Mouse (Mus musculus) ES-Bruce4 (cell line): Measurements from ENCODE around the gene Nek9. TPM values are rescaled to one million over a fixed set of nuclear protein-coding genes. Genes with fewer than 3 reads are reported as not detected.

Experiments used
- H3K27ac ChIP-seq: 2 replicates; pipeline ENCODE4 v1.5.1; 2012; ENCODE audit warnings: low read length, inconsistent platforms; ENCODE audit not compliant: insufficient read depth
- H3K27me3 ChIP-seq: 2 replicates; pipeline ENCODE4 v1.6.1; 2012; ENCODE audit warnings: mild to moderate bottlenecking, low read length, inconsistent platforms; ENCODE audit not compliant: control insufficient read depth, poor library complexity, insufficient read depth, severe bottlenecking
- H3K36me3 ChIP-seq: 2 replicates; pipeline ENCODE4 v1.6.1; 2012; ENCODE audit warnings: inconsistent platforms, mild to moderate bottlenecking, low read length, moderate library complexity; ENCODE audit not compliant: control insufficient read depth, poor library complexity, insufficient read depth, severe bottlenecking
- H3K4me1 ChIP-seq: one replicate; pipeline ENCODE4 v1.8.1; 2011; ENCODE audit warnings: low read length; ENCODE audit not compliant: control insufficient read depth, insufficient read depth
- H3K4me3 ChIP-seq: 2 replicates; pipeline ENCODE4 v1.5.1; 2011; ENCODE audit warnings: low read depth, mild to moderate bottlenecking, low read length
- H3K9ac ChIP-seq: 2 replicates; pipeline ENCODE4 v1.6.1; 2012; ENCODE audit warnings: low read depth, mild to moderate bottlenecking, inconsistent platforms; ENCODE audit not compliant: poor library complexity, severe bottlenecking
- H3K9me3 ChIP-seq: replicated peaks from 2 replicates; pipeline ENCODE4 v1.6.1; 2012; ENCODE audit warnings: mild to moderate bottlenecking, low read length, inconsistent platforms; ENCODE audit not compliant: control insufficient read depth, poor library complexity, insufficient read depth, severe bottlenecking
- CTCF ChIP-seq: IDR thresholded peaks from one replicate; pipeline ENCODE4 v1.8.1; 2011; ENCODE audit warnings: low read depth, low read length
- EP300 ChIP-seq: IDR thresholded peaks from 2 replicates; pipeline ENCODE4 v1.6.1; 2011; ENCODE audit warnings: low read depth, low read length; ENCODE audit not compliant: insufficient read depth
- POLR2A ChIP-seq: IDR thresholded peaks from one replicate; pipeline ENCODE4 v1.8.1; 2011; ENCODE audit warnings: low read length; ENCODE audit not compliant: insufficient read depth
- polyA plus RNA-seq: library from polyadenylated mRNA; stranded (reverse); fragments of >200 nt; gene quantifications from 2 replicates; pipeline ENCODE4 v1.2.4, GENCODE M21; 2011; ENCODE audit warnings: low read depth; ENCODE audit not compliant: missing spikeins, insufficient read depth, insufficient read length

Nek9 gene
- polyA plus RNA-seq, 1 experiment: 43.2 TPM

- no peak overlapping the region for H3K4me3 ChIP-seq
- TF ChIP-seq EP300 (no peak), POLR2A (no peak), CTCF (no peak)
- no peaks in the 10 kb centered on the region for H3K27me3 ChIP-seq
- H3K9me3 ChIP-seq: 0 out of 2 replicates have a peak, but pooled peaks cover 3% of the 10 kb centered on the region
- peaks cover 1% of the 10 kb centered on the region for H3K4me1 ChIP-seq
- H3K27ac ChIP-seq: peak overlapping the region; percentile 25; the same call in 1 of the 2 replicates
- H3K9ac ChIP-seq: no peak overlapping the region
- peaks cover 11% of the 10 kb centered on the region; the same call in 1 of the 2 replicates for H3K36me3 ChIP-seq
Measured at GRCm38 (mm10) chr12:85342310-85342709, 3.1 kb upstream of the Nek9 start.

- no peak overlapping the region for H3K4me3 ChIP-seq
- no peak for TF ChIP-seq POLR2A
- no peak for TF ChIP-seq CTCF
- TF ChIP-seq EP300: no peak
- H3K4me1 ChIP-seq: peaks cover 1% of the 10 kb centered on the region
- H3K9ac ChIP-seq: no peak overlapping the region
- 0 out of 2 replicates have a peak, but pooled peaks cover 3% of the 10 kb centered on the region for H3K9me3 ChIP-seq
- H3K27ac ChIP-seq: no peak overlapping the region
- no peaks in the 10 kb centered on the region for H3K27me3 ChIP-seq
- peaks cover 11% of the 10 kb centered on the region; the same call in 1 of the 2 replicates for H3K36me3 ChIP-seq
Measured at GRCm38 (mm10) chr12:85341131-85341530, 2.0 kb upstream of the Nek9 start.

DNA sequence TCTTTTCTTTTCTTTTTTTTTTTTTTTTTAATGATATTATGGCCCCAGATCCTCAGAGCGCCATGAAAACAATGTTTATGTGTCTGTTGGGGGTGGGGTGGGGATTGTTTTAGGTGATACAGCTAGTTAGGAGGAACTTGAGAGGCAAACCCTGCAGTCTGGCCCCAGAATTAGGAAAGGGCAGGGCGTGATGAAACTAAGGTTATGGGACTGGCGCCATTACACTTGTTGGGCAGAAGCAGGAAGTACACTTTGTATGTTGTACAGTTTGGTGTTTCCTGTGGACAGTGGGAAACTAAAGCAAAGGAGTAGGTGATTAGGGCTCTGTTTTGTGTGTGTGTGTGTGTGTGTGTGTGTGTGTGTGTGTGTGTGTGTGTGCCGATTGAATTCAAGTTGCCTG is 785 bp upstream of the Nek9 start:
- no peaks in the 10 kb centered on the region for H3K9me3 ChIP-seq
- peaks cover 1% of the 10 kb centered on the region for H3K4me1 ChIP-seq
- TF ChIP-seq CTCF (no peak), EP300 (no peak), POLR2A (no peak)
- no peak overlapping the region; the same call in 1 of the 2 replicates for H3K27ac ChIP-seq
- H3K4me3 ChIP-seq: no peak overlapping the region
- H3K36me3 ChIP-seq: peaks cover 11% of the 10 kb centered on the region; the same call in 1 of the 2 replicates
- H3K9ac ChIP-seq: no peak overlapping the region
- H3K27me3 ChIP-seq: no peaks in the 10 kb centered on the region

DNA sequence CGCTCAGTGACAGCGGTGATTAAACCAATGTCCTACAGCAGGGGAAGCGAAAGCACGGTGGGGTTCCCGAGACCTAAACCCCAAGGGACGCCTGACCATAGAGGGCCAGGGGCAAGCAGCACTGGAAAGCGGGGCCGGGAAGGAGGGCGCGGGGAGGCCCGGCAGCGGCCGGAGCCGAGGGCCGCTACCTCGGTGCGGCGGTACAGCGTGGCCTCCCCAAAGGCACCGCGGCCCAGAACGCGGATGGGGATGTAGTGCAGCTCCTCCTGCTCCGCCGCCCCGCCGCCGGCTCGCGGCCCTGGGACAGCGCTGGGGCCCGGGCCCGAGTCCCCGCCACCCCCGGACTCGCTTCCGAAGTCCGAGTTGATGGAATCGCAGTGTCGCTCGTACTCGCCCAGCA is 347 bp downstream of the Nek9 start:
- peak overlapping the region; percentile 97 for H3K9ac ChIP-seq
- H3K9me3 ChIP-seq: no peaks in the 10 kb centered on the region
- peak overlapping the region; percentile 81 for H3K4me3 ChIP-seq
- no peaks in the 10 kb centered on the region for H3K4me1 ChIP-seq
- H3K27ac ChIP-seq: no peak overlapping the region
- no peaks in the 10 kb centered on the region for H3K27me3 ChIP-seq
- no peak for TF ChIP-seq EP300
- TF ChIP-seq CTCF: no peak
- TF ChIP-seq POLR2A: no peak
- peaks cover 15% of the 10 kb centered on the region for H3K36me3 ChIP-seq

- TF ChIP-seq CTCF (no peak), POLR2A (no peak), EP300 (no peak)
- peak overlapping the region; percentile 97; the same call in 1 of the 2 replicates for H3K9ac ChIP-seq
- H3K4me3 ChIP-seq: no peak overlapping the region
- no peaks in the 10 kb centered on the region for H3K9me3 ChIP-seq
- H3K4me1 ChIP-seq: no peaks in the 10 kb centered on the region
- H3K27ac ChIP-seq: no peak overlapping the region
- no peaks in the 10 kb centered on the region for H3K27me3 ChIP-seq
- peaks cover 14% of the 10 kb centered on the region for H3K36me3 ChIP-seq
Measured at GRCm38 (mm10) chr12:85337567-85338311, 1.4 kb downstream of the Nek9 start.

DNA sequence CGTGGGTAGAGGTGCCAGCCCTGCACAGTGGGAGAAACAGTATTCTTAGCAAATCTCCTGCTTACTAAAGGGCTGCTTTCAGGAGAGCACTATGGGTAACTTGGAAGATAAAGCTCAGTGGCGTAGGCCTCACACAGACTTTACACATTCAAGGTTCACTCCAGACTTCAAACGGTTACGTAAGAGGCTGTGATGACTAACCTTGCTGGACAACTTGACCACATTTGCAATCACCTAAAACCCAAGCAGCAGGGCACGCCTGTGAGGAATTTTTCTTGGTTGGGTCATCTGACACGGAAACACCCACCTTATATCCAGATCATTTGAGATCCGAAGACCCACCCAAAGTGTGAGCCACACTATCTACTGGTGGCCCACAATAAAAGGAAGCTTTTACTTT is 9.0 kb downstream of the Nek9 start:
- peaks cover 14% of the 10 kb centered on the region for H3K36me3 ChIP-seq
- TF ChIP-seq POLR2A: no peak
- no peak for TF ChIP-seq CTCF
- no peak for TF ChIP-seq EP300
- no peak overlapping the region for H3K27ac ChIP-seq
- H3K27me3 ChIP-seq: no peaks in the 10 kb centered on the region
- H3K9ac ChIP-seq: no peak overlapping the region
- H3K9me3 ChIP-seq: no peaks in the 10 kb centered on the region
- H3K4me1 ChIP-seq: no peaks in the 10 kb centered on the region
- H3K4me3 ChIP-seq: no peak overlapping the region
